Mouse (Mus musculus) heart, embryonic 15.5 days (tissue): ENCODE data around the gene Ptges2. TPM values are rescaled to one million over a fixed set of nuclear protein-coding genes. Genes with fewer than 3 reads are reported as not detected.

Experiments used
- ATAC-seq: fragments of 200-750 bp; cut with Nextera tagmentation; replicated peaks from 2 replicates; pipeline ENCODE4 v1.8.0; 2017; ENCODE audit warnings: low read depth, moderate TSS enrichment; ENCODE audit not compliant: insufficient number of reproducible peaks, insufficient read depth, low FRiP score
- H3K27ac ChIP-seq: fragments of 300-500 bp; sonication (generic); 2 replicates; pipeline ENCODE4 v1.5.1; 2015; ENCODE audit warnings: mild to moderate bottlenecking, inconsistent platforms
- H3K27me3 ChIP-seq: fragments of 300-500 bp; sonication (generic); 2 replicates; pipeline ENCODE4 v1.6.1; 2015; ENCODE audit warnings: inconsistent platforms
- H3K36me3 ChIP-seq: fragments of 300-500 bp; sonication (generic); 2 replicates; pipeline ENCODE4 v1.6.1; 2015; ENCODE audit warnings: mild to moderate bottlenecking, inconsistent platforms
- H3K4me1 ChIP-seq: fragments of 300-500 bp; sonication (generic); replicated peaks from 2 replicates; pipeline ENCODE4 v1.6.1; 2015; ENCODE audit warnings: inconsistent platforms
- H3K4me2 ChIP-seq: fragments of 300-500 bp; sonication (generic); 2 replicates; pipeline ENCODE4 v1.6.1; 2015; ENCODE audit warnings: inconsistent platforms, mild to moderate bottlenecking, moderate library complexity
- H3K4me3 ChIP-seq: fragments of 300-500 bp; sonication (generic); 2 replicates; pipeline ENCODE4 v1.5.1; 2015; ENCODE audit warnings: mild to moderate bottlenecking, inconsistent platforms
- H3K9ac ChIP-seq: fragments of 300-500 bp; sonication (generic); 2 replicates; pipeline ENCODE4 v1.6.1; 2015; ENCODE audit warnings: mild to moderate bottlenecking, inconsistent platforms
- H3K9me3 ChIP-seq: fragments of 300-500 bp; sonication (generic); replicated peaks from 2 replicates; pipeline ENCODE4 v1.6.1; 2016; ENCODE audit warnings: inconsistent platforms
- WGBS: fragments of 180-500 bp; shearing (Covaris S2); methylation state at CpG from one replicate; pipeline ENCODE4 v1.1.7; 2015; ENCODE audit warnings: mixed read lengths; 5-methylcytosine and 5-hydroxymethylcytosine counted together
- polyA plus RNA-seq: library from polyadenylated mRNA; unstranded; fragments of >200 nt; fragmentation: Nextera tagmentation; extraction: Ambion mirVana; gene quantifications from 2 replicates; pipeline ENCODE4 v1.2.1, GENCODE M21; 2015

The Ptges2 gene
- polyA plus RNA-seq, 1 experiment from 2014 or later, result 38.2 TPM

DNA sequence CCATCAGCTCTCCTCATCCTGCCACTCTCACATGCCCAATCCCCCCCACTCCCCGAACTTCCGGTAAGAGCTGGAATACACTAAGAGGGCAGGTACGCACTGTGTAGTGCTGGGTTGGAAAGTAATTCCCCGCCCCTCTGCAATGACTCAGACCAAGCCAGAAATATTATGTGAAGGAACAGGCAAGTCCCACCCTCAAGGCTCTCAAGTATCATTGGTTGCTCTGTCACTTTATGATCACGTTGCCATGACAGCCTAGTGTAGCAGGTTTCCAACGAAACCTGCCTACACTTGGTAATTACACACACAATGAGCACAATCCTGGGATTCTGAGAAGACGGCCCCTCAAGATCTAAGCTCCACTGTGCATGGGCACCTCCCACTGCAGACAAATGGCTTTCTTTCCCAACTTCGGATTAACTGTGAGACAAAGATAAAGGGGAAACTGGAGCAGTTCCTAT lies 32.6 kb downstream of the Ptges2 start:
- H3K27ac ChIP-seq, result peak overlapping the region; percentile 24
- 53% methylated on average over 8 of the region's 8 CpGs for WGBS
- no peaks in the 10 kb centered on the region for H3K36me3 ChIP-seq
- peak overlapping the region; percentile 12; the same call in 1 of the 2 replicates for H3K4me2 ChIP-seq
- H3K4me1 ChIP-seq, result peaks cover 47% of the 10 kb centered on the region
- H3K4me3 ChIP-seq, result no peak overlapping the region
- no peak overlapping the region for H3K9ac ChIP-seq
- no peaks in the 10 kb centered on the region for H3K27me3 ChIP-seq
- H3K9me3 ChIP-seq, result no peaks in the 10 kb centered on the region
- no peak; the same call in 1 of the 2 replicates for ATAC-seq

DNA sequence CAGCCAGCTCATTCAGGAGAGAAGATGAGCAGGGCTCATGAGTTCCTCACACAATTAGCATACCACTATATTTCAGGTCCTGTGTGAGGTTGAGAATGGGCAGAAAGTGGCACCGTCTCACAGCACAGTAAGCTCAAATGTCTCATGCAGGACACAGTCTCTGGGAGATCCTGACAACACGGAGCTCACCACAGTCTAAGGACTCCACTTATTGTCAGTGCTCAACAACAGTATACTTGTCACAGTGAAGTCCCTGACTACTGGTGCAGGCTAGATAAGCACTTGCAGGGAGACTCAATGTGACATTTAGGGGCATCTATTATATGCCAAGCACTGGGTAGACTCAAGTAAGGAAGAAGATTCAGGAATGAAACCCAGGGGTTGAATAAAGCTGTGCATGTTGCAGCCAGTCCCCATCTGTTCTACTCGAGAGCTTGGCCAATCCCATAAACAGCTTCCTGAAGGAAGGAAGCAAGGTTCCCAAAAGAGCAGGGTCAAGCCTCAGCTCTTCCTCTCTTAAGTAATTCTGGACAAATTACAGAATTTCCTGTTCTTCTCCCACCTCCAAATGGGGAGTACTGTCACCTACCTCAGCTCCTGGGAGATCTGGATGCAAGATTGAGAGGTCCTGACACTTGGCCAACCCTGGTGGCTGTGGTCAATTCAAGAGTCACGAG lies 33.7 kb downstream of the Ptges2 start:
- Histone ChIP-seq H3K9me3 (no peaks in the 10 kb centered on the region), H3K9ac (no peak overlapping the region), H3K27ac (peak overlapping the region; percentile 24), H3K27me3 (no peaks in the 10 kb centered on the region), H3K4me2 (0 out of 2 replicates have a peak overlapping the region, but pooled peaks have one; percentile 12), H3K4me1 (peaks cover 37% of the 10 kb centered on the region), H3K4me3 (no peak overlapping the region), H3K36me3 (no peaks in the 10 kb centered on the region)
- 65% methylated on average over 4 of the region's 4 CpGs for WGBS
- ATAC-seq, result no peak

DNA sequence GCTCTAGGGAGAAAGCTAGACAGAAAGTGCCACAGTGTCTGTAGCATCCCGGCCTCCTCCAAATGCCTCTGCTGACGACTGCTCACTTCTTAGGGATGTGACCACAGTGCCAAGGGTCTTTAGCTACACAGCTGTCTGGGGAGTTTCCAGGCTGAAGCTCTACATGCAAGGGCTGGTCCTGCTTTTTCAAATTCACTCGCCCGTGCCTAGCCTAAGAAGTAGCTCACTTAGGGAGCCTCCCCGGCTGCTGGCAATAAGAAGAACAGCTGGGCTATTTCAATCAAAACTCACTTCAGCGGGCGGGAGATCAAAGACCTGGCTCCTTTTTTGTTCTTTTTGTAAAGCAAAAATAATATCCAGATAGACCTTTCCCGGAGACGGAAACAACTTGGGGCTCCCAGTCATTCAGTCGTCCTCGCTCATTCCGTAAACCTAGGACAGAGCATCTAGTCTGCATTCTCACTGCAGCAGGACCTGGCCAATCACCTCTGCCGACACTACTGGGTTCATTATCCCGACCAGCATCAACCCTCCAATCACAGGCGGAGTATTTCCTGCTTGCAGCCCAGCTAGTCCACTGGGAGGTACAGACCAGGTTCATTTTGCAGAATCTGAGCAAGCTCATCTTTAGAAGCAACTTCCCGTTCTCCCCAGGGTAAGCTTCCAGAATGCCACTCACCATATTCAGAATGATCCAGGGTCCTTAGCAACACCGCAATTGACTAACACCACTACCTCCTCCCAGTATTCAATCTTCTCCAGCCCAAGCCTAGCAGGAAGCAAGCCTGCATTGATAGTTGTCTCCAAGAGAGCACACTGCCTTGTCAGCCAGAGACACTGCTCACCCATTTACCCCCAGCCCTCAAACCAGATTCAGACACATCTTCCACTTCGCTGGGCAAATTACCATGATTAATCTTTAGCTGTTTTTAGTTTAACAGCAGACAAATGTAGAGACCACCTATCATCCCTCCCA lies 35.3 kb downstream of the Ptges2 start:
- no peaks in the 10 kb centered on the region for H3K9me3 ChIP-seq
- ATAC-seq, result peak; percentile 83

DNA sequence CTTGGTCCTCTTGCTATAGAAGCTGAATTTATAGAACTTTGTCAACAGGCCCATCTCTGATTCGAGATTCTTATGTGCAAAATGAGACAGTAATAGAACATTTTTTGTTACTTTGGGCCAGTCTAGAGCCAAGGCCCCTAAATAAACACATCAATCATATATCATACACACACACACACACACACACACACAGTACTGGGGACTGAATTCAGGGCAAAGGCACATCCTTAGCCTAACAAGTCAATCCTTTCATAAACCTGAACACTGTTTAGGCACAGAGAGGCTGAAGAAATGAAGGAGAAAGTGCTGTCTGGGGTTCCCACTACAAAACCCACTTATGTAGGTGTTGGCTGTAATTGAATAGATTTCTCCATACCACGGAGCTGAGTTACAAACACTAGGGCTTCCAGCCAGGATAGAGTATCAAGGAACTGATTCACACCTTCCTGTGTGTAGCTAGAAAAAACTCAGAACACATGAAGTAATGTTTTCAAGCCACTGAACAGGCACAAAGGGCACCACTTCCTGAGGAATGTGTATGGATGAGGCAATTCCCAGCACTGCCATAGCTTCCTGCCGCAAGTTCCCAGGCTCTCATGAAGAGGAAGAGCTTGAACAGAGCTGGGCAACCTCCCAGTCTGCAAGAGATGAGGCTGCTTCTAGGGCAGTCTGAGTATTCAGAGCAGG lies 41.1 kb downstream of the Ptges2 start:
- no peak overlapping the region for H3K4me3 ChIP-seq
- no peak overlapping the region for H3K4me2 ChIP-seq
- 49% methylated on average over 3 of the region's 3 CpGs for WGBS
- peak overlapping the region; percentile 80 for H3K27ac ChIP-seq
- ATAC-seq, result peak; percentile 83
- H3K9ac ChIP-seq, result no peak overlapping the region
- peaks cover 34% of the 10 kb centered on the region for H3K4me1 ChIP-seq
- no peaks in the 10 kb centered on the region for H3K27me3 ChIP-seq
- no peaks in the 10 kb centered on the region for H3K36me3 ChIP-seq
- no peaks in the 10 kb centered on the region for H3K9me3 ChIP-seq

More for the DNA sequence above, 35.3 kb downstream of the Ptges2 start:
- WGBS, result 13% methylated on average over 18 of the region's 18 CpGs
- Histone ChIP-seq H3K9ac (0 out of 2 replicates have a peak overlapping the region, but pooled peaks have one; percentile 35), H3K27ac (peak overlapping the region; percentile 63), H3K4me2 (peak overlapping the region; percentile 63), H3K36me3 (no peaks in the 10 kb centered on the region), H3K4me3 (peak overlapping the region; percentile 43), H3K4me1 (peaks cover 27% of the 10 kb centered on the region), H3K27me3 (no peaks in the 10 kb centered on the region)

DNA sequence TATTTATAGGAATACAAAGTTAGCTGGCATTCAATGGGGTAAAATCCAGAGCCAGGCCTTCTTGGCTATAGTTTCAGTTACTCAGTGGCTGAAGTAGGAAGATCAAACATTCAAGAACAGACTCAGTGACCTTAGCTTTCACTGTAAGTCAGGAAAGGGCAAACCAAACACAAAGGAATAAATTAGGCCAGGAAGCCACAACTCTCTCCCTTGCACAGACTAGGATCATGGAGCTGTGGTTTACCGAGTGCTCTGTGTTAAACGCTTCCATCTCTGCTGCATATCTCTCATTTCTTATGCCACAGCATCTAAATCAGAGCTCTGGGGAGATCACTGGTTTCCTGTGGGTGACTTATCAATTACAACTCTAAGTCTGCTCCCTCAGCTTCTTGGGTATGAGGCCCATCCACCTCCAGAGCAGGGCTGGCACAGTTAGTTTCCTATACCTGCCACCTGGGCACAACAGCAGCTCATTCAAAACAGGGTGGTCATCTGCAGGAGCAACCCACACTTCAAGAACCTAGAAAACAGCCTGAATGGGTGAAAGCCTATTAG lies 42.0 kb downstream of the Ptges2 start:
- ATAC-seq, result no peak
- 70% methylated on average over 2 of the region's 2 CpGs for WGBS

DNA sequence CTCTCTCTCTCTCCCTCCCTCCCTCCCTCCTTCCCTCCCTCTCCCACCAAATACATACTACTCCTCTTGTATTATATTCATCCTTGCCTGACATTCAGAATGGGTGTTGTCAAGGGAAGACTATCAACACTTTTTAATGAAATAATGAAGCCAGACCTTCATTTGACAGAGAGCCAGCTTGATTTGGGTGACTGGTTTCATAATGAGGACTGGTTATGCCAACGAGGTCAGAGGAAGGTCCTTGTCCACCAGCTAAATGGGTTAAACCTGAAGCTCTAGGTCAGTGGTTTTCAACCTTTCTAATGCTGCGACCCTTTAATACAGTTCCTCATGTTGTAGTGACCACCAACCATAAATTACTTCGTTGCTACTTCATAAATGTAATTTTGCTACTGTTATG lies 43.0 kb downstream of the Ptges2 start:
- Histone ChIP-seq H3K27ac (no peak overlapping the region), H3K9ac (no peak overlapping the region), H3K9me3 (no peaks in the 10 kb centered on the region), H3K36me3 (no peaks in the 10 kb centered on the region), H3K4me3 (no peak overlapping the region), H3K27me3 (no peaks in the 10 kb centered on the region), H3K4me1 (peaks cover 34% of the 10 kb centered on the region), H3K4me2 (no peak overlapping the region)
- 83% methylated on average over 3 of the region's 3 CpGs for WGBS
- no peak for ATAC-seq

More for the DNA sequence above, 42.0 kb downstream of the Ptges2 start:
- no peak overlapping the region for H3K4me3 ChIP-seq
- no peaks in the 10 kb centered on the region for H3K36me3 ChIP-seq
- H3K4me2 ChIP-seq, result no peak overlapping the region
- peak overlapping the region; percentile 80 for H3K27ac ChIP-seq
- H3K9ac ChIP-seq, result no peak overlapping the region
- H3K27me3 ChIP-seq, result no peaks in the 10 kb centered on the region
- H3K4me1 ChIP-seq, result peaks cover 34% of the 10 kb centered on the region
- no peaks in the 10 kb centered on the region for H3K9me3 ChIP-seq

DNA sequence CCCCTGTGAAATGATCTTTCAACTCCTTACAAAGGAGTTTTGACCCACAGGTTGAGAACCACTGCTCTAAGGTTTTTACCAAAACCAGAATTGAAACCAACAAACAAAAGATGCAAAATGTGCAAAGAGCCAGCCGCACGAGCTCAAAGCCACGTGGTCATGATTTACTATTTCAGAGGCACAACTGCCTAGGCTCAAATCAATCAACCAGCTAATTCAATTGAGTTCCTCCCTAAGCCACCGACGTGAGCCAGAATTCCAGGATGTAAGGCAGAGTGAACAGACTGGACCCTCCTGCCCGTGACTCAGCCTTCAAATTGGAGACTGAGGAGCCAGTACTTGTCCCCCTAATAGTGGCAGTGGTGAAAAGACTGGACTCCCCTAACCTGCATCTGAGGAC lies 43.5 kb downstream of the Ptges2 start:
- Histone ChIP-seq H3K27me3 (no peaks in the 10 kb centered on the region), H3K9me3 (no peaks in the 10 kb centered on the region), H3K36me3 (no peaks in the 10 kb centered on the region), H3K9ac (no peak overlapping the region), H3K4me3 (no peak overlapping the region), H3K4me2 (no peak overlapping the region), H3K4me1 (peaks cover 34% of the 10 kb centered on the region), H3K27ac (no peak overlapping the region)
- 62% methylated on average over 6 of the region's 6 CpGs for WGBS
- no peak for ATAC-seq

DNA sequence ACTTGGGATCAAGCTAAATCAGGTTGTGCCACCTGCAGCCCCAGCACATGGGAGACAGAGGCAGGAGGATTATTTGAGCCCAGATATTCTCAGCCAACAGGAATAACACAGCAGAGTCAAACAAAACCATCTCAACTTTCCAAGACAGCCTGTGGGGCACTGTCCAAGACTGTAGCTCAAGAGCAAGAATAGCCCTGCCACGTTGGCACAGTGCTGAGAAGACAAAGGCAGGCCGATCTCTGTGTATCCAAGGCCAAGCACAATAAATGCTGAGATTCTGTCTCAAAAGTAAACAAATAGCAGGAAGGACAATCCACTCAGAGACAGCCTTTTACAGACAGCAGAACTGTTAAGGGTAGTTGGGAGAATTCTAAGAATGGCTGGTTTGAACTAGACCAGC lies 44.5 kb downstream of the Ptges2 start:
- H3K4me2 ChIP-seq, result no peak overlapping the region
- no peak overlapping the region for H3K4me3 ChIP-seq
- ATAC-seq, result no peak
- peaks cover 34% of the 10 kb centered on the region for H3K4me1 ChIP-seq
- H3K27ac ChIP-seq, result peak overlapping the region; percentile 5; the same call in 1 of the 2 replicates
- H3K27me3 ChIP-seq, result no peaks in the 10 kb centered on the region
- no peaks in the 10 kb centered on the region for H3K36me3 ChIP-seq
- no peak overlapping the region for H3K9ac ChIP-seq
- H3K9me3 ChIP-seq, result no peaks in the 10 kb centered on the region
- WGBS, result 51% methylated on average over 2 of the region's 2 CpGs

DNA sequence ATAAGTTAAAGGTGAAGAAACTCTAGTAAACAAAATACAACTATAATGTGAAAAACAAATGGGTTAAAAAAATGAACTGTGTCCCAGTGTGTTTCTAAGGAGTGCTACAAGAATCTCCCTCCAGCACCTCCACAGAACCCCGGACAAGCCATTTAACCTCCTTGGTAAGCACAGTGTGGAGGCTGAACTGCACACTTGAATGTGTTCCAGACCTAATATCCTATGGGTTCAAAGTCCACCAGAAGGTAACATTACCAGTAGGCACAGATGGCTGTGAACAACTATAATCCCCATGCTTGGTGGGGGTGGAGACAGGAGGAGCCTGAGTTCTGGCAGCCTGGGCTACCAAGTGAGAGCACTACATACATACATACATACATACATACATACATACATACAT lies 44.9 kb downstream of the Ptges2 start:
- H3K9ac ChIP-seq, result no peak overlapping the region
- no peaks in the 10 kb centered on the region for H3K9me3 ChIP-seq
- no peak overlapping the region for H3K4me2 ChIP-seq
- H3K36me3 ChIP-seq, result no peaks in the 10 kb centered on the region
- 76% methylated on average over 1 of the region's 1 CpGs for WGBS
- H3K27me3 ChIP-seq, result no peaks in the 10 kb centered on the region
- ATAC-seq, result no peak
- no peak overlapping the region for H3K4me3 ChIP-seq
- peaks cover 34% of the 10 kb centered on the region for H3K4me1 ChIP-seq
- no peak overlapping the region for H3K27ac ChIP-seq

DNA sequence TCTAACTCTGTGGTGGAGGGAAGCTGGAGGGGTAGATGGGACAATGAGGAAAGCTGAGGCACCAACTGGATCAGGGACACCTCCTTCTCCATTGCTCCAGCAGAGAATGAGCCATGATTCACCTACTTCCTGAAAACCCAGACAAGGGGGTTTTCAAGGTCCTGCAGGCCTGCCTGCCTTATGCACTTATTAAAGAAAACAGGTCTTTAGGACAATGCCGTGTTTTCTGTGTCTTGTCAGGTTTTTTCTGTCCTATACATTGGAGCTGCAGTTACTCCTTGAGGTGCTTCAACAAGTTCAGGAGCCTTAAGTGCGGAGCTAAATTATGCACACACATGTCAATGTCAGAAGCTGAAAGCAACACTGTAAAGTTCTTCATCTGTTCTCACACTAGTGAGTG lies 45.9 kb downstream of the Ptges2 start:
- Histone ChIP-seq H3K27me3 (no peaks in the 10 kb centered on the region), H3K9ac (no peak overlapping the region), H3K27ac (no peak overlapping the region), H3K4me1 (peaks cover 30% of the 10 kb centered on the region), H3K36me3 (no peaks in the 10 kb centered on the region), H3K4me2 (no peak overlapping the region), H3K4me3 (no peak overlapping the region), H3K9me3 (no peaks in the 10 kb centered on the region)
- 82% methylated on average over 2 of the region's 2 CpGs for WGBS
- ATAC-seq, result no peak

DNA sequence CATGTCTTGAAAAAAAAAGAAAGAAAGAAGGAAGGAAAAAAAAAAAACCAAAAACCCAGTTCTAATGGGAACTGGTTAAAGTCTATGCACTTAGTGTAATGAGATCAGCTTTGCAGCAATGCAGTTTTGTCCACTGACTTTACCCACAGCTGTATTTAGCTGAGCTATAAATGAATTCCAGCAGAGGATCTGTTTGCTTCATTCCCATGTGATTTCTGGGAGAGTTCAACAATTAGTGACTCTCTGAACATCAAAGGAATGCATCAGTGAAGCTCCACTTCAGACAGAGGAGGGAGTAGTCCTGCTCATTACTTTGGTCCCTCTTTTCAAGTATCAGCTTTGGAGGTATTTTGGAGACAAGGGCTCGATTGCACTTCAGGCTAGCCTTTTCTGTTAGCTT lies 49.8 kb downstream of the Ptges2 start:
- no peaks in the 10 kb centered on the region for H3K9me3 ChIP-seq
- no peak overlapping the region for H3K27ac ChIP-seq
- H3K4me3 ChIP-seq, result no peak overlapping the region
- H3K36me3 ChIP-seq, result no peaks in the 10 kb centered on the region
- H3K4me1 ChIP-seq, result peaks cover 32% of the 10 kb centered on the region
- H3K27me3 ChIP-seq, result no peaks in the 10 kb centered on the region
- ATAC-seq, result no peak
- no peak overlapping the region for H3K9ac ChIP-seq
- WGBS, result 72% methylated on average over 1 of the region's 1 CpGs
- no peak overlapping the region for H3K4me2 ChIP-seq
